ENCODE assay signal across 18 mouse cellular contexts in genomic region chr5:36571371-36571770, GRCm38 (mm10). TPM values are rescaled to one million over a fixed set of nuclear protein-coding genes. Genes with fewer than 3 reads are reported as not detected.
DNase-seq lines count a peak whose midpoint lies in the region; ATAC-seq and TF ChIP-seq lines count a peak whose summit lies in the region.
"Had no signal": no experiment of that assay in that cellular context is flagged by ENCODE, and none has a peak within 500 bp of the region (broad histone marks: within the 10 kb centered on the region; RNA-seq: fewer than 3 reads in every experiment).

No protein-coding gene starts in this region.

- no peak for ATAC-seq in hindbrain, postnatal 0 days
- ATAC-seq: forebrain, embryonic 13.5 days; forebrain, postnatal 0 days; hindbrain, embryonic 16.5 days had no signal

- H3K27me3 ChIP-seq in E14TG2a.4 (ENCODE audit: insufficient read depth, low read length) = no peaks in the 10 kb centered on the region
- no peaks in the 10 kb centered on the region for H3K27me3 ChIP-seq in hindbrain, postnatal 0 days (ENCODE audit: insufficient read depth, low read length)
- H3K27me3 ChIP-seq: forebrain, embryonic 13.5 days; heart, embryonic 13.5 days; hindbrain, embryonic 12.5 days had no signal

- DNase-seq in gastrocnemius, adult 2 months = peak; percentile 12
- no peak for DNase-seq in gastrocnemius, adult 18-20 months (ENCODE audit: low spot score)
- DNase-seq in adrenal gland, adult 8-10 months = peak; percentile 78
- peak; percentile 56 to 78 for DNase-seq in adrenal gland, postnatal 36 days
- no peak for DNase-seq in Muller cell, postnatal 12 days (ENCODE audit: inconsistent ontology term)
- no peak for DNase-seq in hindbrain, postnatal 0 days (ENCODE audit: low spot score)
- DNase-seq: cerebellum, adult 2 months; cerebellum, postnatal 10 days; forebrain, postnatal 0 days; gastrocnemius, postnatal 36 days; heart, adult 11 months; heart, postnatal 4 days had no signal

- TF ChIP-seq CTCF in gastrocnemius, adult 2 months (IDR thresholded peaks at IDR 0.05) = no peak
- TF ChIP-seq CTCF in E14TG2a.4 (conservative IDR thresholded peaks at IDR 0.05; ENCODE audit: low read length) = no peak
- TF ChIP-seq CTCF in hindbrain, postnatal 0 days (IDR thresholded peaks at IDR 0.05; ENCODE audit: low read depth) = no peak

- H3K36me3 ChIP-seq in E14TG2a.4 (ENCODE audit: insufficient read depth, low read length) = peaks cover 45% of the 10 kb centered on the region
- H3K36me3 ChIP-seq in hindbrain, postnatal 0 days (ENCODE audit: insufficient read depth, low read length) = peaks cover 4% of the 10 kb centered on the region; the same call in 1 of the 2 replicates

- no peak overlapping the region for H3K4me2 ChIP-seq in hindbrain, postnatal 0 days (ENCODE audit: low read depth, low read length)
- H3K4me2 ChIP-seq: forebrain, embryonic 13.5 days; heart, embryonic 13.5 days; hindbrain, embryonic 12.5 days had no signal

- H3K9me3 ChIP-seq in E14TG2a.4 (ENCODE audit: low read length) = no peaks in the 10 kb centered on the region
- H3K9me3 ChIP-seq in hindbrain, postnatal 0 days (ENCODE audit: low read length) = no peaks in the 10 kb centered on the region
- H3K9me3 ChIP-seq: embryonic facial prominence, embryonic 10.5 days; forebrain, embryonic 13.5 days; heart, embryonic 13.5 days; hindbrain, embryonic 12.5 days had no signal

- H3K4me1 ChIP-seq in E14TG2a.4 (replicated peaks; ENCODE audit: low read depth, low read length) = peaks cover 94% of the 10 kb centered on the region
- no peaks in the 10 kb centered on the region; the same call in 1 of the 2 replicates for H3K4me1 ChIP-seq in hindbrain, postnatal 0 days (ENCODE audit: insufficient read depth, low read length)

- intact Hi-C loops in gastrocnemius, adult 2 months (cut with DNase I) = no loop called here

- no peak overlapping the region for H3K27ac ChIP-seq in gastrocnemius, adult 2 months
- no peak overlapping the region for H3K27ac ChIP-seq in hindbrain, postnatal 0 days
- H3K27ac ChIP-seq: embryonic facial prominence, embryonic 10.5 days; forebrain, embryonic 13.5 days; heart, embryonic 13.5 days; hindbrain, embryonic 12.5 days had no signal

- WGBS in hindbrain, postnatal 0 days = 94% methylated on average over 16 of the region's 16 CpGs

- no peak overlapping the region for H3K9ac ChIP-seq in hindbrain, postnatal 0 days (replicated peaks; ENCODE audit: low read length)
- H3K9ac ChIP-seq: forebrain, embryonic 13.5 days; forebrain, postnatal 0 days; heart, embryonic 13.5 days; hindbrain, embryonic 12.5 days had no signal

- H3K4me3 ChIP-seq in gastrocnemius, adult 2 months = no peak overlapping the region
- H3K4me3 ChIP-seq in E14TG2a.4 (replicated peaks; ENCODE audit: low read length) = 0 out of 2 replicates have a peak overlapping the region, but pooled peaks have one; percentile 29
- no peak overlapping the region for H3K4me3 ChIP-seq in hindbrain, postnatal 0 days (ENCODE audit: low read length)
- H3K4me3 ChIP-seq: embryonic facial prominence, embryonic 10.5 days; forebrain, embryonic 13.5 days; heart, embryonic 13.5 days; hindbrain, embryonic 12.5 days had no signal

RNA-seq across cellular contexts. Expression of gene Tbc1d14, which starts 21.7 kb away (rescaled TPM):
- 10 to 100 TPM; 14.3 to 16.7 TPM for total RNA-seq in gastrocnemius, adult 2 months (2021)
- total RNA-seq in gastrocnemius, adult 18-20 months (2021) = 10 to 100 TPM; 14.5 to 14.6 TPM
- total RNA-seq in adrenal gland, adult 8-10 months (2022) = 10 to 100 TPM; 46.1 to 55.5 (median 53.4) TPM
- 10 to 100 TPM; 41.5 to 44.9 TPM for total RNA-seq in adrenal gland, postnatal 36 days (2021)
- total RNA-seq in hindbrain, postnatal 0 days (2014; rRNA removed) = 22.9 and 28.6 TPM in 2 replicates
- 43.2 and 46.4 TPM in 2 replicates for polyA plus RNA-seq in hindbrain, postnatal 0 days (2015; fragmentation: Nextera tagmentation; extraction: Ambion mirVana)

Comparison
In these comparisons a context has a peak if more than half of its experiments do, and no peak if none do; other contexts are left out.
1. DNase-seq: peak in gastrocnemius, adult 2 months (single experiment), adrenal gland, adult 8-10 months (single experiment) and adrenal gland, postnatal 36 days (2 of 2); none in gastrocnemius, adult 18-20 months (single experiment), Muller cell, postnatal 12 days (single experiment) and hindbrain, postnatal 0 days (single experiment).